Mouse (Mus musculus): ENCODE measurements at regions not wholly inside any gene's neighbourhood (a gene's known extent, or its start where the extent isn't known, plus 50 kb on each side); places are given as distances from the start of the nearest gene placed in this dataset.

GRCm38 (mm10) chr17:65105622-65106021 is 269.8 kb upstream of the 4930583I09Rik start:
- no peak for DNase-seq (ENCODE audit: low read depth)
- TF ChIP-seq POLR2A (IDR thresholded peaks at IDR 0.05; ENCODE audit: borderline replicate concordance, extremely low read depth, insufficient read depth, insufficient read length, poor library complexity, severe bottlenecking) (no peak), CTCF (IDR thresholded peaks at IDR 0.05; ENCODE audit: borderline replicate concordance, extremely low read depth, insufficient read depth, insufficient read length) (no peak)

DNA sequence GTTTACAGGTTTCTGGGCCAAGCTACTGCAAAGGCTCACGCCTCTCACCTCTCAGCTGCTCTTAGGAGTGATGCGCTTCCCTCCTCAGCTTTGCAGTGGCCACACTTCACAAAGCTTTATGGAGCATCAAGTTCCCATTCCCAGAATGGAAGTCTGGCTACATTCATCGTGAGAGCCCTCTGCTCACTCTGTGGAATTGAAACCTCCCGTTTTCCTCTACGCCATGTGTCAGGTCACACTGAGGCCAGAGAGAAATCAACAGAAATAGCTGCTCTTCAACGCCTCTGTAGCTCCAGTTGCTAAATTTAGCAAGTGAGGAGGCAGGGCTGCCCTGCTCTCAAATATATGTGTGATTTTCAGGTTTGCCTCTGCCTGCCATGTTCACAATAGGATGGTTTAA is 265.3 kb upstream of the 4930583I09Rik start:
- DNase-seq (ENCODE audit: low read depth): peak; percentile 13
- TF ChIP-seq POLR2A (IDR thresholded peaks at IDR 0.05; ENCODE audit: borderline replicate concordance, extremely low read depth, insufficient read depth, insufficient read length, poor library complexity, severe bottlenecking) (no peak), CTCF (IDR thresholded peaks at IDR 0.05; ENCODE audit: borderline replicate concordance, extremely low read depth, insufficient read depth, insufficient read length) (no peak)

DNA sequence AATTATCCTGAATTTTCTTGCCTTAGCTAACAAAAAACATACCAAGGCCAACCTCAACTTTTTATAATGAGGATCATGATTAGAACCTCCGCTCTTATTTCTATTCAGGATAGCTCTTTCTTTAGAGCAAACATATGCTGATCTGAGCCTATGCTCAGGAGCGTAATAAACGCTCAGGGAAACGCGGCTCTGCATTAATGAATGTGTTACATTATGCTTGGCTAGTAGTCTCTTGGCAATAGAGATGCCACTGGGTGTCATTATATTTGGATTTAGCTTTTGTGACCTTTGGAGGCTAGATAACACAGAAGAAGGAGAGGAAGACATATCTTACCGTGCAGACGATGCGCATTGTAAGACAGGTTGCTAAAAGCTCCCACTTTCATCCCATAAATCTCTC is 246.4 kb upstream of the 4930583I09Rik start:
- TF ChIP-seq CTCF (IDR thresholded peaks at IDR 0.05; ENCODE audit: borderline replicate concordance, extremely low read depth, insufficient read depth, insufficient read length) (no peak), POLR2A (IDR thresholded peaks at IDR 0.05; ENCODE audit: borderline replicate concordance, extremely low read depth, insufficient read depth, insufficient read length, poor library complexity, severe bottlenecking) (no peak)
- peak; percentile 66 for DNase-seq (ENCODE audit: low read depth)

GRCm38 (mm10) chr17:65081779-65082086 is 245.9 kb upstream of the 4930583I09Rik start:
- TF ChIP-seq POLR2A (IDR thresholded peaks at IDR 0.05; ENCODE audit: borderline replicate concordance, extremely low read depth, insufficient read depth, insufficient read length, poor library complexity, severe bottlenecking) (no peak), CTCF (IDR thresholded peaks at IDR 0.05; ENCODE audit: borderline replicate concordance, extremely low read depth, insufficient read depth, insufficient read length) (no peak)
- no peak for DNase-seq (ENCODE audit: low read depth)

GRCm38 (mm10) chr17:65081072-65081778 is 245.4 kb upstream of the 4930583I09Rik start:
- no peak for TF ChIP-seq CTCF (IDR thresholded peaks at IDR 0.05; ENCODE audit: borderline replicate concordance, extremely low read depth, insufficient read depth, insufficient read length)
- TF ChIP-seq POLR2A (IDR thresholded peaks at IDR 0.05; ENCODE audit: borderline replicate concordance, extremely low read depth, insufficient read depth, insufficient read length, poor library complexity, severe bottlenecking): no peak
- peak; percentile 77 for DNase-seq (ENCODE audit: low read depth)

DNA sequence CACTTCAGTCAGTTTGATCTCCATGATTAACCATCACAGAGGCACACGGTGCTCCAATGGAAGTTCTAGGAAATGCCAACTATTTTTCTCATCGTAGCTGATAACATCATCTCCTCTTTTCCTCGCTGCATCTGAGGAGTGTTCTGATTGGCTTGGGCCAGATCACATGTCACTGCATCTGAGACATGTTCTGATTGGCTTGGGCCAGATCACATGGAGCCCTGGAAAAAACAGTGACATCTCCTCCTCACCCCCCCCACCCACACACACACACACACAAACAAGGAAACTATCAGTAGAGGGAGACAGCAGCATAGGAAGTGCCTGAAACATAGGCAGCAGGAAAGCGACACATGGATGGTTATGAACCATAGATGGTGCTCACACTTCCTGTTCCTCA is 239.0 kb upstream of the 4930583I09Rik start:
- DNase-seq (ENCODE audit: low read depth): no peak
- TF ChIP-seq POLR2A (IDR thresholded peaks at IDR 0.05; ENCODE audit: borderline replicate concordance, extremely low read depth, insufficient read depth, insufficient read length, poor library complexity, severe bottlenecking) (no peak), CTCF (IDR thresholded peaks at IDR 0.05; ENCODE audit: borderline replicate concordance, extremely low read depth, insufficient read depth, insufficient read length) (no peak)

DNA sequence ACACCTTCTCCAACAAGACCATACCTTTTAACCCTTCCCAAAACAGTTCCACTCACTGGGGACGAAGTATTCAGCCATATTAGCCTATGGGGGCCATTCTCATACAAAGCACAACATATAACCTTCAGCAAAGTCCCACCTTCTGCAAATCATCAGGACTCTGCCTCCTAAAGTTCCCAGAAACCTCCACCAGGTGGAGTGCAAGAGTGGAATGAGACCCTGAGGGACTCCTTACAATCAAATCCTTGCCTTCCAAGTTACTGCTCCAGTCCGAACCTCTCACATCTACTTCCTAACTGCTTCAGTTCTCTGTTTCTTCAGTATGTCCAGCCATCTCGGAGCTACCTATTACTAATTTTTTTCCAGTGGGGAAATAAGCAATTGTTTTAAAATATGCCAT is 235.2 kb upstream of the 4930583I09Rik start:
- TF ChIP-seq POLR2A (IDR thresholded peaks at IDR 0.05; ENCODE audit: borderline replicate concordance, extremely low read depth, insufficient read depth, insufficient read length, poor library complexity, severe bottlenecking) (no peak), CTCF (IDR thresholded peaks at IDR 0.05; ENCODE audit: borderline replicate concordance, extremely low read depth, insufficient read depth, insufficient read length) (peak; percentile 55; the same call in 1 of the 2 replicates)
- peak; percentile 37 for DNase-seq (ENCODE audit: low read depth)

- no peak for TF ChIP-seq CTCF (IDR thresholded peaks at IDR 0.05; ENCODE audit: borderline replicate concordance, extremely low read depth, insufficient read depth, insufficient read length)
- TF ChIP-seq POLR2A (IDR thresholded peaks at IDR 0.05; ENCODE audit: borderline replicate concordance, extremely low read depth, insufficient read depth, insufficient read length, poor library complexity, severe bottlenecking): no peak
- no peak for DNase-seq (ENCODE audit: low read depth)
These were observed 230.3 kb upstream of the 4930583I09Rik start for GRCm38 (mm10) chr17:65066135-65066534.

DNA sequence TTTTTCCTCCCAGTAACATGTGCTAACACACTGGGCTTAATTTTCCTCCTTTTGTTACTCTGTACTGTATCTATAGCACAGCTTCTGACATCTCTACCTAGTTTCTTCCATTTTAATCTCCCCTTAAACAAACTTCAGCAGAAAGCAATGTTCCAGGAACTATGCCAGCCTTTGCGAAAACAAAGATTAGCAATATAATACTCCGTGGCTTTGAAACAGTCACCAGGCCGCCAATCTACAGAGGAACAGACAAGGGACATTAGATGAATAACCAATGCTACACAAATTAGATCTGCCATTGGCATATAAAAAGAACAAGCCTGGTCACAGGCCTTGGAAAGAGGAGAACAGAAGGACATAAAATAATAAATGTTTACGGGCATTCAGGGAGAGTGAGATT is 220.2 kb upstream of the 4930583I09Rik start:
- TF ChIP-seq POLR2A (IDR thresholded peaks at IDR 0.05; ENCODE audit: borderline replicate concordance, extremely low read depth, insufficient read depth, insufficient read length, poor library complexity, severe bottlenecking) (no peak), CTCF (IDR thresholded peaks at IDR 0.05; ENCODE audit: borderline replicate concordance, extremely low read depth, insufficient read depth, insufficient read length) (no peak)
- peak; percentile 67 for DNase-seq (ENCODE audit: low read depth)

GRCm38 (mm10) chr17:65049860-65050482 is 214.1 kb upstream of the 4930583I09Rik start:
- DNase-seq (ENCODE audit: low read depth): peak; percentile 73
- TF ChIP-seq POLR2A (IDR thresholded peaks at IDR 0.05; ENCODE audit: borderline replicate concordance, extremely low read depth, insufficient read depth, insufficient read length, poor library complexity, severe bottlenecking) (no peak), CTCF (IDR thresholded peaks at IDR 0.05; ENCODE audit: borderline replicate concordance, extremely low read depth, insufficient read depth, insufficient read length) (no peak)

- no peak for DNase-seq (ENCODE audit: low read depth)
- TF ChIP-seq POLR2A (IDR thresholded peaks at IDR 0.05; ENCODE audit: borderline replicate concordance, extremely low read depth, insufficient read depth, insufficient read length, poor library complexity, severe bottlenecking): no peak
- no peak for TF ChIP-seq CTCF (IDR thresholded peaks at IDR 0.05; ENCODE audit: borderline replicate concordance, extremely low read depth, insufficient read depth, insufficient read length)
These were observed 179.9 kb upstream of the 4930583I09Rik start for GRCm38 (mm10) chr17:65015731-65016130.

DNA sequence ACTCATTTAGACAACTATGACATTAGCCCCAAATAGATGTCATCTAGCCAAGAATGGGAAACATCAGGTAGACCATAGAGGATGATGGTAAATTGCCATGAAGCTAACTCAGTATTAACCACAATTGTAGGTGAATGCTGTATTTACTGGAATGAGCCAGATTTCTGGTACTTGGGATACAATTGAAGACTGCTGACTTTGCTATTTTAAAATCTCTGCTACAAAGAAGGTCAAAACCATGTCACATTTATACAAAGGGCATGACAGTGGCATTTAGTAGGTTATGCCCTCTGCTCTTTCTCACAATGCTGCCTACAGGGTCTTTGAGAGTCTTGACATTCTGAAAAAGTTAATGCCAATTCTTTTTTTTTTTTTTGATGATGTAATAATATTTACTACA is 178.8 kb upstream of the 4930583I09Rik start:
- DNase-seq (ENCODE audit: low read depth): no peak
- TF ChIP-seq POLR2A (IDR thresholded peaks at IDR 0.05; ENCODE audit: borderline replicate concordance, extremely low read depth, insufficient read depth, insufficient read length, poor library complexity, severe bottlenecking) (no peak), CTCF (IDR thresholded peaks at IDR 0.05; ENCODE audit: borderline replicate concordance, extremely low read depth, insufficient read depth, insufficient read length) (no peak)
